Mouse (Mus musculus) heart, adult 2 months (tissue): ENCODE results near the gene Prtg. TPM values are rescaled to one million over a fixed set of nuclear protein-coding genes. Genes with fewer than 3 reads are reported as not detected.

Experiments
- DNase-seq, 2 experiments: peaks; one replicate each; pipeline ENCODE4 v3.0.0; 2021
- H3K27ac ChIP-seq: fragments of 200-600 bp; 2 replicates; pipeline ENCODE4 v1.8.1; 2022
- H3K27me3 ChIP-seq: fragments of 200-500 bp; 2 replicates; pipeline ENCODE4 v1.6.1; 2012; ENCODE audit warnings: mild to moderate bottlenecking, low read length, inconsistent platforms, mixed read lengths; ENCODE audit not compliant: control insufficient read depth, insufficient read depth
- H3K36me3 ChIP-seq: fragments of 200-500 bp; 2 replicates; pipeline ENCODE4 v1.6.1; 2012; ENCODE audit warnings: low read length, inconsistent platforms; ENCODE audit not compliant: control insufficient read depth, insufficient read depth
- H3K4me1 ChIP-seq: fragments of 200-500 bp; 2 replicates; pipeline ENCODE4 v1.6.1; 2011; ENCODE audit warnings: low read length; ENCODE audit not compliant: control insufficient read depth, insufficient read depth
- H3K4me3 ChIP-seq: fragments of 200-600 bp; 2 replicates; pipeline ENCODE4 v1.8.1; 2022
- H3K79me2 ChIP-seq: fragments of 200-500 bp; replicated peaks from 2 replicates; pipeline ENCODE4 v1.6.1; 2012; ENCODE audit warnings: mild to moderate bottlenecking, inconsistent platforms, low read length, moderate library complexity, mixed read lengths; ENCODE audit not compliant: control insufficient read depth, insufficient read depth
- H3K9ac ChIP-seq: fragments of 200-500 bp; 2 replicates; pipeline ENCODE4 v1.6.1; 2012; ENCODE audit warnings: low read depth, mild to moderate bottlenecking, control low read depth, inconsistent platforms, low read length, mixed read lengths
- CTCF ChIP-seq: fragments of 200-600 bp; IDR thresholded peaks from 2 replicates; pipeline ENCODE4 v1.8.1; 2022; ENCODE audit warnings: antibody characterized with exemption, mild to moderate bottlenecking, moderate library complexity
- EP300 ChIP-seq: fragments of 200-500 bp; IDR thresholded peaks from 2 replicates; pipeline ENCODE4 v1.6.1; 2011; ENCODE audit warnings: low read depth, low read length, control low read depth; ENCODE audit not compliant: insufficient read depth
- POLR2A ChIP-seq: fragments of 200-500 bp; IDR thresholded peaks from 2 replicates; pipeline ENCODE4 v1.6.1; 2011; ENCODE audit warnings: mild to moderate bottlenecking, low read depth, low read length, control low read depth; ENCODE audit not compliant: insufficient read depth
- WGBS: fragments of 180-500 bp; shearing (Covaris S2); methylation state at CpG from one replicate; pipeline ENCODE4 v1.1.7; 2018; 5-methylcytosine and 5-hydroxymethylcytosine counted together
- intact Hi-C: fragments of 180-260 bp; cut with DNase I; formaldehyde crosslinking; loops from one replicate; pipeline ENCODE4 v1.15.1; 2025
- polyA plus RNA-seq: library from polyadenylated mRNA; depleted of rRNA; stranded (reverse); fragments of >200 nt; gene quantifications from 2 replicates; pipeline ENCODE4 v1.2.3, GENCODE M21; 2012
- total RNA-seq, 2 experiments: library from RNA; stranded (reverse); gene quantifications; 2 replicates each; pipeline ENCODE4 v1.2.3; 2021

Prtg gene
- total and polyA plus RNA-seq, 3 experiments, result 0.02 to 0.27 (median 0.05) TPM

- Histone ChIP-seq H3K36me3 (no peaks in the 10 kb centered on the region), H3K4me1 (no peaks in the 10 kb centered on the region), H3K27ac (no peak overlapping the region), H3K79me2 (no peaks in the 10 kb centered on the region), H3K4me3 (no peak overlapping the region), H3K27me3 (no peaks in the 10 kb centered on the region; the same call in 1 of the 2 replicates), H3K9ac (no peak overlapping the region)
- intact Hi-C loops, result no loop called here
- WGBS, result 80% methylated on average over 4 of the region's 4 CpGs
- DNase-seq, result no peak
- TF ChIP-seq EP300 (no peak), POLR2A (no peak), CTCF (no peak)
Measured at GRCm38 (mm10) chr9:72775022-72775421, 31.7 kb upstream of the Prtg start.

GRCm38 (mm10) chr9:72779004-72779403 lies 27.7 kb upstream of the Prtg start:
- DNase-seq, result no peak
- H3K79me2 ChIP-seq, result no peaks in the 10 kb centered on the region
- no peak overlapping the region for H3K4me3 ChIP-seq
- no peak overlapping the region for H3K27ac ChIP-seq
- no peak overlapping the region for H3K9ac ChIP-seq
- TF ChIP-seq CTCF (no peak), POLR2A (no peak), EP300 (no peak)
- H3K4me1 ChIP-seq, result no peaks in the 10 kb centered on the region
- no peaks in the 10 kb centered on the region for H3K27me3 ChIP-seq
- intact Hi-C loops, result no loop called here
- 53% methylated on average over 11 of the region's 11 CpGs for WGBS
- no peaks in the 10 kb centered on the region for H3K36me3 ChIP-seq

- DNase-seq, result no peak
- 22% methylated on average over 4 of the region's 4 CpGs for whole genome bisulfite sequencing
- no peak overlapping the region for H3K4me3 ChIP-seq
Measured at GRCm38 (mm10) chr9:72779733-72780132, 26.9 kb upstream of the Prtg start.

GRCm38 (mm10) chr9:72780694-72781093 lies 26.0 kb upstream of the Prtg start:
- H3K27ac ChIP-seq, result no peak overlapping the region
- WGBS, result 28% methylated on average over 5 of the region's 5 CpGs
- H3K4me1 ChIP-seq, result no peaks in the 10 kb centered on the region
- no peak for DNase-seq
- no peaks in the 10 kb centered on the region for H3K36me3 ChIP-seq
- intact Hi-C loops, result no loop called here
- no peak overlapping the region for H3K4me3 ChIP-seq
- H3K27me3 ChIP-seq, result no peaks in the 10 kb centered on the region
- H3K9ac ChIP-seq, result no peak overlapping the region
- H3K79me2 ChIP-seq, result no peaks in the 10 kb centered on the region
- TF ChIP-seq POLR2A, result no peak
- TF ChIP-seq CTCF, result no peak
- TF ChIP-seq EP300, result no peak

More at GRCm38 (mm10) chr9:72779733-72780132, 26.9 kb upstream of the Prtg start:
- no peak for TF ChIP-seq EP300
- TF ChIP-seq POLR2A, result no peak
- no peak for TF ChIP-seq CTCF
- intact Hi-C loops, result no loop called here
- Histone ChIP-seq H3K36me3 (no peaks in the 10 kb centered on the region), H3K9ac (no peak overlapping the region), H3K27ac (no peak overlapping the region), H3K4me1 (no peaks in the 10 kb centered on the region), H3K27me3 (no peaks in the 10 kb centered on the region), H3K79me2 (no peaks in the 10 kb centered on the region)

- Histone ChIP-seq H3K79me2 (no peaks in the 10 kb centered on the region), H3K27ac (no peak overlapping the region), H3K9ac (no peak overlapping the region), H3K4me1 (no peaks in the 10 kb centered on the region), H3K36me3 (no peaks in the 10 kb centered on the region), H3K27me3 (no peaks in the 10 kb centered on the region), H3K4me3 (no peak overlapping the region)
- intact Hi-C loops, result no loop called here
- no peak for DNase-seq
- 43% methylated on average over 4 of the region's 4 CpGs for WGBS
- TF ChIP-seq CTCF, result no peak
- TF ChIP-seq POLR2A, result no peak
- TF ChIP-seq EP300, result no peak
Measured at GRCm38 (mm10) chr9:72781466-72781865, 25.2 kb upstream of the Prtg start.

- Histone ChIP-seq H3K9ac (no peak overlapping the region), H3K4me3 (no peak overlapping the region), H3K27me3 (no peaks in the 10 kb centered on the region), H3K27ac (no peak overlapping the region), H3K4me1 (no peaks in the 10 kb centered on the region), H3K36me3 (no peaks in the 10 kb centered on the region), H3K79me2 (no peaks in the 10 kb centered on the region)
- intact Hi-C loops, result no loop called here
- TF ChIP-seq EP300 (no peak), CTCF (no peak), POLR2A (no peak)
- 36% methylated on average over 8 of the region's 8 CpGs for WGBS
- no peak for DNase-seq
Measured at GRCm38 (mm10) chr9:72782121-72782520, 24.6 kb upstream of the Prtg start.
